Mouse (Mus musculus): Measurements from ENCODE around the gene Lifr.

Lifr gene

DNA sequence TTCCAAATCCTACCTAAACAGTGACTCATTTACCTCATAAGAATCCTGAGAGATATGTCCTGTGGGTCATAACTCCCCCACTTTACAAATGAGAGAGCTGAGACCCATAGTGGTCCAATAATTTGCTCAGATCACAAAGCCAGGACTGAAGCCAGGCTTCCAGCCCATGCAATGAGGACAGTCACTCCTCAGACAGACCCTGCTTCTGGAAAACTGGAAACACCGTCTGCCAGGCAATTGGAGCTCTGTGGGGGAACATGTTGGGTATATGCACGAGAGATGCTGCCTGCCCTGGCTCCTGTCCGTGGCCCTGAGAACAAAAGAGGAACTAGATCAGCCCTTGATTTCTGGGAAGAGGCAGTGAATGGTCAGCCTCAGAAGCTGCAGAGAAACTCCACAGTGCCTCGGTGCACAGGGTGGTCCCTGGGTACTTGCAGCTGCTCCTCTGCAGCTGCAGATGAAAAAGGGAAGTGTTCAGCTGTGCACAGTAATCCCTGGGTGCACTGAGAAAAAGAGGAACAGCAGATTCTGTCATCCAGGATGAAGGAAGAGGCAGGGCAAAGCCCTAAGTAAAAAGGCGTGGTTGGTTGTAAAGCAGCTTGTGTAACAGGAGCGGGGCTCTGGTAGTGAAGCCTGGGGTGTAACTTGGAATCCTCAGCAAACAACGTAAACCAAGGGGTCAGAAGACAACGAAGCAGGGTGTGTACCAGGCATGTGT lies 5.5 kb upstream of the Lifr start:
- no peak for TF ChIP-seq CTCF (conservative IDR thresholded peaks at IDR 0.05; ENCODE audit: low read length)
- no peak for TF ChIP-seq NANOG (IDR thresholded peaks at IDR 0.05; ENCODE audit: borderline replicate concordance, low read length)
- no peak for TF ChIP-seq POU5F1 (IDR thresholded peaks at IDR 0.05; ENCODE audit: borderline replicate concordance, low read length)
- Histone ChIP-seq H3K4me1 (replicated peaks; ENCODE audit: low read depth, low read length) (peaks cover 72% of the 10 kb centered on the region), H3K27me3 (ENCODE audit: insufficient read depth, low read length) (peaks cover 8% of the 10 kb centered on the region; the same call in 1 of the 2 replicates), H3K36me3 (ENCODE audit: insufficient read depth, low read length) (no peaks in the 10 kb centered on the region), H3K4me3 (replicated peaks; ENCODE audit: low read length) (no peak overlapping the region; the same call in 1 of the 2 replicates), H3K9me3 (ENCODE audit: low read length) (no peaks in the 10 kb centered on the region)

DNA sequence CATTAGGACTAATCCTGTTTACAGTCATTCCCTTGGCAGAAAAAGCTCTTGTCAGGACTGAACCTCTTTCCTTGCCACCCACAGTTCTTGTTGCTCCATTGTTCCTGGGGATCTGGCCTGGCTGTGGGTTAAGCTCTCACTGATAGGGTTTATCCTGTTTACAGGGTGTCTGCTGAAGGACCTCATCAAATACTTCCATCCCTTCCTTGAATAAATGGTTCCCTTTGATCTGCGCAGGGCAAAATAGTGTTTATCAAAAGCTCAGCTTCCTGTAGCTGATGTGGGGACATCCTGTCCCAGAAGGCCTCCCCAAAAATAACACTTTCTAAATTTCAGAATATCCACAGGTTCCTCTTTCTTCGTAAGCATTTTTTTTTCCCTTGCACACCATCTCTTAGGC lies 1.7 kb upstream of the Lifr start:
- H3K4me1 ChIP-seq (replicated peaks; ENCODE audit: low read depth, low read length): peaks cover 63% of the 10 kb centered on the region
- H3K27me3 ChIP-seq (ENCODE audit: insufficient read depth, low read length): peaks cover 8% of the 10 kb centered on the region; the same call in 1 of the 2 replicates
- no peak overlapping the region for H3K4me3 ChIP-seq (replicated peaks; ENCODE audit: low read length)
- no peaks in the 10 kb centered on the region for H3K36me3 ChIP-seq (ENCODE audit: insufficient read depth, low read length)
- no peaks in the 10 kb centered on the region for H3K9me3 ChIP-seq (ENCODE audit: low read length)
- TF ChIP-seq POU5F1 (IDR thresholded peaks at IDR 0.05; ENCODE audit: borderline replicate concordance, low read length): no peak

DNA sequence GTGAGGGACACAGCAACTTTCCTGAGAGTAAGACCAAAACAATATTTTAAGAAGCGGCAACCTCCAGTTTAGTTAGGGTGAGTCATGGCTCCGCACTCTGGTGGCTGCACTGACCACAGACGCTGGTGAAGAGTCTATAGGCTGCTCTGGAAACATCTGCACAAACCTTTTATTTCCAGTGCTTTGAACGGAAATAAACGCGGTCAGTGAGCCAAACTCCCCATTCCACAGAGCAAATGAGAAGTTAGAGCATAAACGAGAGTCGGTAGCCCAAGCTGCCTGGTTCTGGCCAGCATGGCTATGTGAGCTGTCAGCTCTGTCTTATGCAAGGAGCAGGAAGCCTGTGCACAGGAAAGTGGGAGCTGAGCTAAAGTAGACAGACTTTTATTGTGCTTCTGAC lies 1.9 kb downstream of the Lifr start:
- no peaks in the 10 kb centered on the region for H3K9me3 ChIP-seq (ENCODE audit: low read length)
- 0 out of 2 replicates have a peak, but pooled peaks cover 2% of the 10 kb centered on the region for H3K27me3 ChIP-seq (ENCODE audit: insufficient read depth, low read length)
- TF ChIP-seq NANOG (IDR thresholded peaks at IDR 0.05; ENCODE audit: borderline replicate concordance, low read length): no peak
- no peak for TF ChIP-seq CTCF (conservative IDR thresholded peaks at IDR 0.05; ENCODE audit: low read length)
- TF ChIP-seq POU5F1 (IDR thresholded peaks at IDR 0.05; ENCODE audit: borderline replicate concordance, low read length): no peak
- H3K4me3 ChIP-seq (replicated peaks; ENCODE audit: low read length): no peak overlapping the region; the same call in 1 of the 2 replicates
- peaks cover 40% of the 10 kb centered on the region for H3K4me1 ChIP-seq (replicated peaks; ENCODE audit: low read depth, low read length)
- H3K36me3 ChIP-seq (ENCODE audit: insufficient read depth, low read length): no peaks in the 10 kb centered on the region

DNA sequence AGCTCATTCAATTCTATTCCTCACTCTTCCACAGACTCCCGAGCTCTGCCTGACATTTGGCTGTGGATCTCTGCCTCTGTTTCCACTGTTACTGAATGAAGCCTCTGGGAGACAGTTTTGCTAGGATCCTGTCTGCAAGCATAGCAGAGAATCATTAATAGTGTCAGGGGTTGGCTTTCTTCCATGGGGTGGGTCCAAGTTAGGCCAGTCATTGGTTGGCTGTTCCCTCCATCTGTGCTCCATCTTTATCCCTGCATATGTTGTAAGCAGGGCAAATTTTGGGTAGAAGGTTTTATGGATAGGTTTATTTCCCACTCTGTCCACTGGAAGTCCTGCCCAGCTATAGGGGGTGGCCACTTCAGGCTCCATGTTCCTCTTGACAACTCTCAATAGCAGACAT lies 9.0 kb downstream of the Lifr start:
- no peaks in the 10 kb centered on the region; the same call in 1 of the 2 replicates for H3K4me1 ChIP-seq (replicated peaks; ENCODE audit: low read depth, low read length)
- no peak overlapping the region for H3K4me3 ChIP-seq (replicated peaks; ENCODE audit: low read length)
- TF ChIP-seq POU5F1 (IDR thresholded peaks at IDR 0.05; ENCODE audit: borderline replicate concordance, low read length) (no peak), CTCF (conservative IDR thresholded peaks at IDR 0.05; ENCODE audit: low read length) (no peak), NANOG (IDR thresholded peaks at IDR 0.05; ENCODE audit: borderline replicate concordance, low read length) (no peak)
- no peaks in the 10 kb centered on the region for H3K9me3 ChIP-seq (ENCODE audit: low read length)
- no peaks in the 10 kb centered on the region for H3K27me3 ChIP-seq (ENCODE audit: insufficient read depth, low read length)
- no peaks in the 10 kb centered on the region for H3K36me3 ChIP-seq (ENCODE audit: insufficient read depth, low read length)

DNA sequence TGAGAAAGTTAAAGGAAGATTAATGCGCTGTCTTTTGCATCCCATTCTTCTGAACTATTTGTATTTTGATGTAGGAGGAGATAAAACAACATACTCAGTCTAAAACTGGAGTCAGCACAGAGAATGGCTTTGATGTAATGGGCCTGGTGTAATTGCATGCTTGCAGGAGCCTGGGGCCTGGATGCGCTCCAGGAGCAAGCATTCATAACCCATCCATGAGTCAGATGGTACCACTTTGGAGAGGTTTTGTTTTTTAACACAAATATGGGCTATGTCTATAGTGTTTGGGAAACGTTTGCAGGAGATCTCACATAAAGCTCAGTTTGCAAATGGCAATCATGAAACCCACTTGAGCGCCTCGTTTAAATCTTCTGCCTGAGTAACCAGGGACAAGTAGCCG lies 9.8 kb downstream of the Lifr start:
- Histone ChIP-seq H3K9me3 (ENCODE audit: low read length) (no peaks in the 10 kb centered on the region), H3K36me3 (ENCODE audit: insufficient read depth, low read length) (no peaks in the 10 kb centered on the region), H3K27me3 (ENCODE audit: insufficient read depth, low read length) (no peaks in the 10 kb centered on the region), H3K4me1 (replicated peaks; ENCODE audit: low read depth, low read length) (no peaks in the 10 kb centered on the region; the same call in 1 of the 2 replicates), H3K4me3 (replicated peaks; ENCODE audit: low read length) (no peak overlapping the region)
- TF ChIP-seq POU5F1 (IDR thresholded peaks at IDR 0.05; ENCODE audit: borderline replicate concordance, low read length) (no peak), CTCF (conservative IDR thresholded peaks at IDR 0.05; ENCODE audit: low read length) (no peak), NANOG (IDR thresholded peaks at IDR 0.05; ENCODE audit: borderline replicate concordance, low read length) (no peak)

DNA sequence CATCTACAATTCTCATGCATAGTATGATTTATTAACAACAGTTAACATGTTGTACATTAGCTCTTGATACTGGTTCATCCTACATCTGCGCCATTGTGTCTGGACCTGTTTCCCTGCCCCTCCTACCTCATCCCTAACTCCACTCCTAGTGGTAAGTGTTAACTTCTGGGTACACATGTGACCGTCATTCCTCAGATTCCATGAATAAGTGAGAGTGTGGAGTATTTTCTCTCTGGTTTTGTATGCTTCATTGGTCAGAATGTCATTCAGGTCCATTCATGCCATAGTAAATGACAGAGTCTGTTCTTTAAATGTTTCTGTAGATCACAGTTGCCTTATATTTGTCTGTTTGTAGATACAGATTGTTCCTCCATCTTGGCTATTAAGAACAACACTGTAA lies 12.6 kb downstream of the Lifr start:
- H3K36me3 ChIP-seq (ENCODE audit: insufficient read depth, low read length): no peaks in the 10 kb centered on the region
- no peaks in the 10 kb centered on the region for H3K27me3 ChIP-seq (ENCODE audit: insufficient read depth, low read length)
- no peak overlapping the region for H3K4me3 ChIP-seq (replicated peaks; ENCODE audit: low read length)
- TF ChIP-seq POU5F1 (IDR thresholded peaks at IDR 0.05; ENCODE audit: borderline replicate concordance, low read length) (no peak), CTCF (conservative IDR thresholded peaks at IDR 0.05; ENCODE audit: low read length) (no peak), NANOG (IDR thresholded peaks at IDR 0.05; ENCODE audit: borderline replicate concordance, low read length) (no peak)
- peaks cover 2% of the 10 kb centered on the region for H3K4me1 ChIP-seq (replicated peaks; ENCODE audit: low read depth, low read length)
- no peaks in the 10 kb centered on the region for H3K9me3 ChIP-seq (ENCODE audit: low read length)

DNA sequence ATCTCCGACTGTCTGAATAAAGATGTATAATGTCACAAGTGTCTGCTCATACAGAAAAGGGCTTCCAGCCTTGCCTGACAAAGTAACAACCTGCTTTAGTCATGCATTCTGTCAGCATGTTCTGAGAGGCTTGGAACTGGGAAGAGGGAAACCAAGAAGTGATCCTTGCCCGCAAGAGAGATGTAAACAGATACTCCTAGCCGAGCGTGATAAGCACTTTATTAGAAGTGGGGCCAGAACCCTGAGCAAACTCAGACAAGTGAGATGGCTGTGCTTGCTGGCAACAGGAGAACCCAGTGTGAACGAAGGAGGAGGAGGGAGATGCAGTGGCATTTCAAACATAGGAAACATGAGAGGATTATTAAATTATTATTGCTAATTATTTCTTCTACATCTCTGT lies 14.8 kb downstream of the Lifr start:
- Histone ChIP-seq H3K9me3 (ENCODE audit: low read length) (peaks cover 5% of the 10 kb centered on the region), H3K4me1 (replicated peaks; ENCODE audit: low read depth, low read length) (peaks cover 18% of the 10 kb centered on the region), H3K27me3 (ENCODE audit: insufficient read depth, low read length) (no peaks in the 10 kb centered on the region), H3K36me3 (ENCODE audit: insufficient read depth, low read length) (no peaks in the 10 kb centered on the region), H3K4me3 (replicated peaks; ENCODE audit: low read length) (no peak overlapping the region)
- no peak for TF ChIP-seq NANOG (IDR thresholded peaks at IDR 0.05; ENCODE audit: borderline replicate concordance, low read length)
- no peak for TF ChIP-seq CTCF (conservative IDR thresholded peaks at IDR 0.05; ENCODE audit: low read length)
- no peak for TF ChIP-seq POU5F1 (IDR thresholded peaks at IDR 0.05; ENCODE audit: borderline replicate concordance, low read length)

DNA sequence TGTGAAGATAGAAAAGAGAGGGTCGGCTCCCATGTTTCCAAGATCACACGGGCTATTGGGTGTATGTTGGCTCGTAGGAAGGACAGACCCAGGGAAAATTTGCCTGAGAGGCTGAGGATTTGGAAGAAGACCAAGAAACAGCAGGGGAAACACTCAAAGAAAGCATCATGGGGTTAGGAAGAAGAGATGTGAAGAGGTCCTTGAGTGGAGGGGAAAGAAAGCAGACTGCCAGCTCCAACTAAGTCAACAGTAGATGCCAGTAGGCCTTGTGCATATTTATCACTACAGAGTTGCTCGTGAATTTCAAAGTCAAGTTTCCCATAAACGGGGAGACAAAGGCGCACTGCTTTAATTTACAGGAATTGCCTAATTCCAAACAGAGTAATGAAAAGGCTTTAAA lies 17.7 kb downstream of the Lifr start:
- no peak for TF ChIP-seq POU5F1 (IDR thresholded peaks at IDR 0.05; ENCODE audit: borderline replicate concordance, low read length)
- no peak for TF ChIP-seq NANOG (IDR thresholded peaks at IDR 0.05; ENCODE audit: borderline replicate concordance, low read length)
- no peak for TF ChIP-seq CTCF (conservative IDR thresholded peaks at IDR 0.05; ENCODE audit: low read length)
- H3K36me3 ChIP-seq (ENCODE audit: insufficient read depth, low read length): no peaks in the 10 kb centered on the region
- peaks cover 33% of the 10 kb centered on the region for H3K4me1 ChIP-seq (replicated peaks; ENCODE audit: low read depth, low read length)
- H3K27me3 ChIP-seq (ENCODE audit: insufficient read depth, low read length): no peaks in the 10 kb centered on the region
- H3K4me3 ChIP-seq (replicated peaks; ENCODE audit: low read length): no peak overlapping the region
- H3K9me3 ChIP-seq (ENCODE audit: low read length): peaks cover 7% of the 10 kb centered on the region
